Mouse (Mus musculus) spleen, postnatal 36 days (tissue): Measurements from ENCODE around the gene Syne2.

Experiments
- DNase-seq, 2 experiments: peaks; one replicate each; pipeline ENCODE4 v3.0.0; 2022; ENCODE audit warnings: low spot score in 2 of 2, mixed read lengths in 1 of 2

The Syne2 gene

DNA sequence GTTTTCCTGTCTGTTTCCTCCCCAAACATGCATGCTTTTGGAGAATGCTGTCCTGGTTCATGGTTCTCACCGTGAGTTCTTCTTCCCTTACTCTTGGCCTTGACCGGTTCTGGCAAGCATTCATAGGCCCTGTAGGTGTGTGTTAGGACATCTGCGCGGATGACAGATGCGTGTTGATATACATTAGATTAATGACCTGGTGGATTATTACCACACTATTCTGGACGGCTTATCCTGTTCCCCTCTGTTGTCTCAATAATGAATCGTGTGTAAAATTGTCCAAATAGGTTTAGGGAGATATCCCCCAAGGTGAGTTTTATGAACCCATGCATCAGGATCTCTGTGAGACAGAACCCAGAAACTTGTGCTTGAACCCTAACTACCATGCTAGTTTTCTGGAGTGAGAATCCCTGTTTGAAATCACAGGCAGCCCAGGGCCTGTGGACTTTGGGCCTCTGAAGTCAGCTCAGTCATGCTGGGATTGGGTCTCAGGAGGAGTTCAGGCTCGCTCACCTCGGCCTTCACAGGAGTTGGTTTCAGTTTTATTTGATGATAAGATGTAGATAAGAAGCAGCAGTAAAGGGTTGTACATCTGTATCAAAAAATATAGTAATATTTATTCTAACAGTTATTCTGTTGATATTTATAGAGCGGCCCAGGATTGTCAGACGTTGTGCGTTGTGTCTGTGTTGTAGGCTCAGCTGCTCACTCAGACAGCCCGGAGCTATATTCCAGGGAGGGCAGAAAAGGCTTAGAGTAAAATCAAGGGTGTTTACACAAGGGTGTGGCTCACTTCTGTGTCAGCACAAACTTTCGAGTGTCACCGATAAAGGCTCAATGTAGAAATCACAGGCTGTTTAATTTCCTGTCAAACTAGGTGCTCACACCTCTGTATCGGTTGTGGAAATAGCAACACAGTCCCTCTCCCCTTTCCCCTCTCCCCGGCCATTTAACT, 48.8 kb downstream of the Syne2 start:
- no peak for DNase-seq

DNA sequence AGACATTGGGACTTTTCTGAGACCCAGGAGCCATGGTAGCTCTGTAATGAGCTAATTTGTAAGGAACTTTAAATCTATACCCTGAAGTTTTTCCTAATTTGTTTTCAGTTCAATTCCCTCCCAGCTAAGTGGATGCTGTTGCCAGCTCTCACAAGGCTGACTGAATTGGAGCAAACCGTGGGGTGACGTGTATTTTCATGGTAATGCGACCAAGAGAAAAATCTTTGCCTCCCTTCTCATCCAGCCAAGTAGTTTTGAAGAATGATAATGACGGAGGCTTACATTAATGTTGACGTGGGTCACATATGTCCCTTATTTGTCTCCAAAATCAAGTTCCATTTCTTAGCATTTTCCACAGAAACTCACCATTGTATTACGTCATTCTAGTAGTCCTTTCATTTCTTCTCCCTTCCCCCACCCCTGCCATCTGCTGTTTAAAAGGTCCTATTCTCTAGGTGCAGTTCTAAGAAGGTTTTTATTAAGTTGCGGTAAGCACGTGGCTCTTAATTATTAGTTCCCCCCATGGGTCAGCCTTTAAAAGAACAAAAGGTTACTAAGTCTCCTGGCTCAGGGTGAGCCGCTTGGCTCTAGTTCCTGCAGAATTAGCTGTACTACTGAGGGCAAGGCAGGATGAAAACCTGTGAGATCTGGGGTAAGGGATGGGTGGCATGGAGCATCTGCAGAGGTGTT, 55.8 kb downstream of the Syne2 start:
- no peak for DNase-seq

GRCm38 (mm10) chr12:75874287-75874994, 56.5 kb downstream of the Syne2 start:
- DNase-seq: no peak

- DNase-seq: no peak
These were observed 61.8 kb downstream of the Syne2 start for GRCm38 (mm10) chr12:75879636-75880317.

GRCm38 (mm10) chr12:75881554-75881953, 63.6 kb downstream of the Syne2 start:
- DNase-seq: no peak

DNA sequence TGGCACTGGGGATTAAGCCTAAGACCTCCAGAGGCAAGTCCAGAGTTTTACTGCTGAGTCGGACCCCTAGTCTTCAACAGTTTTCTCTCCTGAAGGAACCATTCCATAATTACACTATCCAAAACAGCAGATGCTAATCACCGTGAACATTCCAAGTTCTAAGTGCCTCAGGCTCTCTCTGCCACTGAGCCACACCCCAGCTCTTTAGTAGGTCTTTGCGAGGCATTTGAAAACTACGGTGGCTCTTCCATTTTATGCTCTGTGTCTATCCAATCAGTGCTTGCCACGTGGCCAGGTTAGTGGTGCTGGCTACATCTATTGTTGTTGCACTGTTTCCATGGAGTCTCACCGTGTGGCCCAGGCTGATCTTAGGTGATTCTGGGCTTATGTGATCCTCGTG, 68.2 kb downstream of the Syne2 start:
- no peak for DNase-seq

DNA sequence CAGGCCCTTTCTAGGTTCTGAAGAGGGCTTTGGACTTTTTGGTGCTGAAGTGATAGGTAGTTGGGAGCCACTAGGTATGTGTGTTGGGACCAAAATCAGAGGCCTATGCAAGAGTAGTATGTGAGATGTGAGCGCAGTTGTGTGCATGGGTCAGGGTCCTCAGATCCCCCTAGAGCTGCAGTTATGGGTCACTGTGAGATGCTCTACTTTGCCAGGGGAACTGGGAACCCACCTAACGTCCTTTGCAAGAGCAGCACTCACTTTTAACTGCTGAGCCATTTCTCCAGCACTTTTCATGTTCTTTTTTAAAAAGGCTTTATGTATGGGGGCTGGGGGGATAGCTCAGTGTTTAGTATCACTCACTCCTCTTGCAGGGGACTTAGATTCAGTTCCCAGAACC, 69.0 kb downstream of the Syne2 start:
- no peak for DNase-seq

- no peak for DNase-seq
These were observed 70.8 kb downstream of the Syne2 start for GRCm38 (mm10) chr12:75888721-75889120.

DNA sequence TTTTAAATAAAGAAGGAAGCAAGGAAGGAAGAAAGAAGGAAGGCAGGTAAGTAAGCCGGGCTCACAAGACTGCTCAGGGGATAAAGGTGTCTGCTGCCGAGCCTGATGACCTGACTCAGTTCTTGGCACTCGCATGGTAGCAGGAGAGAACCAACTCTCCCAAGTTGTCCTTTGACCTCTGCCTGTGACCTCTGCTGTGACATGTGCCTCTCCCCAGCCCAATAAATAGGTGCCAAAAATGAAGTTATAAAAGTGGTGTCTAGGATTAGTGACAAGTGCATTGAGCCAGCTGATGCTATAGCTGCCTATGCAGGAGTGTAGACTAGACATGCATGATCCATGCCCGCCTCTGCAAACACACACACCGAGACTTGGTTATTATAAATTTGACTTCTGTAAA, 73.3 kb downstream of the Syne2 start:
- no peak for DNase-seq

- no peak for DNase-seq
These were observed 75.5 kb downstream of the Syne2 start for GRCm38 (mm10) chr12:75893392-75893791.

- DNase-seq: no peak
These were observed 76.5 kb downstream of the Syne2 start for GRCm38 (mm10) chr12:75894316-75894997.

DNA sequence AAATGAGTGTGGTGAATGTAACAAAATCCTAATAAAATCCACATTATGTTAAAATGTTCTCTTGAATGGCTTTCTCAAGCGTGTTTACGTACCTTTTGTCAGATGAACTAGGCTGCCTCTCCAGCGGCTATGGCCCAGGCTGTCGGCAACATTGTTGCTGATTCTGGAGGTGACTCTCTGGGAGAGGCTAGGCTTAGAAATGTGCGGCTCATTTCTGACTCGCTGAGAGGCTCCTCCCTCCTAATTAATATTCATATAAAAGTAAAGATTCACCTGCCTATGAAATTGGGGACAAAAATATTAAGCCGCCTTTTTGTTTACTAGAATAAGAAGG, 77.0 kb downstream of the Syne2 start:
- no peak for DNase-seq

- DNase-seq: no peak
These were observed 79.9 kb downstream of the Syne2 start for GRCm38 (mm10) chr12:75897793-75898192.

DNA sequence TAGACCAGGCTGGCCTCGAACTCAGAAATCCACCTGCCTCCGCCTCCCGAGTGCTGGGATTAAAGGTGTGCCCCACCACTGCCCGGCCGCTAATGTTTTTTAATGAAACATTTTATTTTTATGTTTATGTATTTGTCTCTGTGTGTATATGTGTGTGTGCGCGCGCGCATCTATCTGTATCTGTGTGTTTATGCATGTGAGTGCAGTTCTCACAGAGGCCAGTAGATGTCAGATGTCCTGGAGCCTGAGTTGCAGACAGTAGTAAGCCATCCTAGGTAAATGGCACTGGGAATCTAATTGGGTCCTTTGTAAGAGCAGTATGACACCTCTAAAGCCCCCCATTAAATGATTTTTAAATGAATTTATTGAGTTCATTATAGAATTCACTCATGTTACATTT, 83.8 kb downstream of the Syne2 start:
- DNase-seq: no peak

DNA sequence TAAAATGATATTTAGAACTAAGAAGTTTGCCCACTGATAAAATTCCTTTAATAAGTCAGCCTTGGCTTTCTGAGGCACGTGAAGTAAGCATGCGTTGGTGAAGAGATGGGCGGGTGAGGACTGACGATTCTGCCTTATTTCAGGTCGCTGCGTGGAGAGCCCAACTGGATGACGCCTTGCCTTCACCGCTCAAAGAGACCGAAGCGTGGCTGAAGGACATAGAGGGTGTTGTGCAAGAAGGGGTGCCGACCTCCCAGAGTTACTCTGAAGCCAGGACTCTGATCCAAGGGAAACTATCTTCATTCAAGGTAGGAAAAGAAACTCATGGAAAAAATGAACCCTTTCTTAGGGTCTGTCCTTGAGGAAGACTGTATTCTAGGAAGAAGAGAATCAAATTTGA, 86.1 kb downstream of the Syne2 start:
- no peak for DNase-seq

GRCm38 (mm10) chr12:75905304-75905703, 87.4 kb downstream of the Syne2 start:
- DNase-seq: no peak

- DNase-seq: no peak
These were observed 90.5 kb downstream of the Syne2 start for GRCm38 (mm10) chr12:75908466-75908865.

GRCm38 (mm10) chr12:75915694-75916093, 97.8 kb downstream of the Syne2 start:
- no peak for DNase-seq

DNA sequence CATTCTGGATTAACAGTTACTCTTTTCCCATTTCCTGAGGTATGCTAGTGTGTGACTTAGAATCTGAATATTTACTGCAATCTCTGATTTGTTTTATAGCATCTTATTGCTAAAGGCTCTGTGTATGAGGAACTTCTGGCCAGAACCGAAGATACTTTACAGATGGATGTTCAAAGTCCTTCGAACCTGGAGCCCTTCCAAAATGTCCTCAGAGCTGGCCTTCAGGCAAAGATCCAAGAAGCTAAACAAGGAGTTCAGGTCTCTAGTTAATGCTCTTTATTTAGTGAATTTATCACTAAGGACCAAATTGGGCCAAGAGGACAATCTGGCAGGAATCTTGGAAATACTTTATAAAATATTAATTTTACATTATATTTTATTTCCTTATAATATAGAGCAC, 100.5 kb downstream of the Syne2 start:
- no peak for DNase-seq

- DNase-seq: no peak
These were observed 101.0 kb downstream of the Syne2 start for GRCm38 (mm10) chr12:75918914-75919313.

DNA sequence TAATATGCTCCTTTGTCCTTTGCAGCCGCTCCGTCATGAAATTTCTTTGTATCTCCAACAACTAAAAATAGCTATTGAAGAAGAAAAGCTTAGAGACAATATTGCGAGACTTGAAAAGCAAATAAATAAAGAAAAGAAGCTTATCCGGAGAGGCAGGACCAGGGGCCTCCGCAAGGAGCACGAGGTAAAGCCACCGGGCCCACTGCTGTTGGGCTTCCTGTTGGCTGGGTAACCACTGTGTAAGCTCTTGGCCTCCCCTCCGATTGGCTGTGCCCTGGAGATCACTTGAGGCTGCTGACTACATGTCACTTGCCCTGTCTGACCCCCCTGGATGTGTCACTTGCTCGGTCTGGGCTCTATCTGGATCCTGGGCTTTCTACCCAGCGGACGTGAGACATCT, 105.0 kb downstream of the Syne2 start:
- no peak for DNase-seq
